Mouse (Mus musculus): Measurements from ENCODE around the gene Olfr788.

Olfr788 gene

GRCm38 (mm10) chr10:129470698-129471097, at the start of gene Olfr788:
Gene Olfr788 (plus strand): TSS chr10:129470998.
- no peak for ATAC-seq (ENCODE audit: low TSS enrichment)

DNA sequence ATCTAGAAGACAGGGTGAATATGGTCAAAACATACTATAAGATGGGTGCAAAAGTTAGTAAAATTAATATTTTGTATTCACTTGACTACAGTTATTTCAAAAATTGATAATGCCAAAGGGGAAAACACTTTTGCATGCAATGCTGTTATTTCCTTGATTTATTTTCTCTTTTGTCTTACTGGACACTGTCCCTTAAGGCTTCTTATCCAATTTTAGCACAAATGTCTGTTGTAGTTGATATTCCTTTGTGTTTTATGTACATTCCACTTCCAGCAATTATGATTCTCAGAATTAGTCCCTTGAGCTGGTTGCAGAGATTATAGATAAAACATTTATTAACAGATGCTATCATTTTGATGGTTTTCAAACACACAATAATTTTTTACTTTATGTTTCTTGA, 43.8 kb upstream of the Olfr788 start, which contains the start of gene Olfr786:
Gene Olfr786, plus strand, starts transcription at position 301 of the 400 bp plus-strand sequence.
- no peak for ATAC-seq (ENCODE audit: low TSS enrichment)

- ATAC-seq (ENCODE audit: low TSS enrichment): no peak
Measured at GRCm38 (mm10) chr10:129461562-129461961, 9.2 kb upstream of the Olfr788 start, which contains the start of gene Olfr787. Gene Olfr787 (plus strand): TSS chr10:129461862.

GRCm38 (mm10) chr10:129473256-129473655, 2.5 kb downstream of the Olfr788 start:
- no peak for ATAC-seq (ENCODE audit: low TSS enrichment)

- no peak for ATAC-seq (ENCODE audit: low TSS enrichment)
Measured at GRCm38 (mm10) chr10:129473723-129474122, 2.9 kb downstream of the Olfr788 start.

- no peak for ATAC-seq (ENCODE audit: low TSS enrichment)
Measured at GRCm38 (mm10) chr10:129484452-129484851, 13.7 kb downstream of the Olfr788 start, which contains the start of gene Olfr789. Gene Olfr789 (plus strand): TSS chr10:129484752.

DNA sequence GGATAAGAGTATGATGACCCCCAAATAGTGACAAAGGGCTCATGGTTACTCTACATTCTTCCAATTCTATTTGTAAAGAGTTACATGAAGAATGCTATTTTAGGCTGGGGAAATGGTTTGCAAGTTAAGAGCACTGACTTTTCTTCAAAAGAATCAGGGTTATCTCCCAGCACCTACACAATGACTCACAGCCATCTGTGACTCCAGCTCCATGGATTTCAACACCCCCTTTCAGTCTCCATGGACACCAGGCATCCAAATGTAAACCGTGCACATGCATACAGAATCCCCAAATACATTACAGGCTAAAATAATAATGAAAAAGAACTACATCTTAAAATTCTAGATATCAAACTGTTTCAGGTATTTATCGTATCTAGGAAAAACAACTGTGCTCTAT, 19.3 kb downstream of the Olfr788 start:
- ATAC-seq (ENCODE audit: low TSS enrichment): peak; percentile 100

- no peak for ATAC-seq (ENCODE audit: low TSS enrichment)
Measured at GRCm38 (mm10) chr10:129498192-129498591, 27.4 kb downstream of the Olfr788 start, which contains the start of gene Olfr790. Gene Olfr790 (plus strand): TSS chr10:129498492.

GRCm38 (mm10) chr10:129521492-129521891, 50.7 kb downstream of the Olfr788 start, which contains the start of gene Olfr791:
Gene Olfr791 (plus strand): TSS chr10:129521792.
- ATAC-seq (ENCODE audit: low TSS enrichment): no peak
